Comparison of ENCODE assay signal across 18 mouse cellular contexts in genomic region chr9:62537941-62538340, GRCm38 (mm10). TPM values are rescaled to one million over a fixed set of nuclear protein-coding genes. Genes with fewer than 3 reads are reported as not detected.
A peak's percentile ranks its signal among the peaks of the same experiment; 100 is the strongest.
DNase-seq lines count a peak whose midpoint lies in the region; ATAC-seq and TF ChIP-seq lines count a peak whose summit lies in the region.
"Had no signal": no experiment of that assay in that cellular context is flagged by ENCODE, and none has a peak within 500 bp of the region (broad histone marks: within the 10 kb centered on the region; RNA-seq: fewer than 3 reads in every experiment).

No protein-coding gene starts in this region.

- H3K9ac ChIP-seq in embryonic facial prominence, embryonic 14.5 days (ENCODE audit: low read depth, low read length), result no peak overlapping the region
- no peak overlapping the region for H3K9ac ChIP-seq in lung, embryonic 14.5 days

- H3K9me3 ChIP-seq in embryonic facial prominence, embryonic 14.5 days (ENCODE audit: control insufficient read depth, low read length), result no peaks in the 10 kb centered on the region
- H3K9me3 ChIP-seq in embryonic facial prominence, embryonic 10.5 days, result no peaks in the 10 kb centered on the region
- H3K9me3 ChIP-seq in lung, embryonic 14.5 days (ENCODE audit: low read depth, low read length), result no peaks in the 10 kb centered on the region
- H3K9me3 ChIP-seq: midbrain, embryonic 12.5 days had no signal

- H3K4me2 ChIP-seq in embryonic facial prominence, embryonic 14.5 days (ENCODE audit: low read depth, low read length), result no peak overlapping the region
- H3K4me2 ChIP-seq in lung, embryonic 14.5 days, result no peak overlapping the region

- TF ChIP-seq CTCF in lung, embryonic 14.5 days (IDR thresholded peaks at IDR 0.05; ENCODE audit: low read depth), result no peak

- peak; percentile 55 for DNase-seq in embryonic facial prominence, embryonic 14.5 days (ENCODE audit: low spot score)
- no peak for DNase-seq in embryonic facial prominence, embryonic 10.5 days (ENCODE audit: low spot score)
- peak; percentile 34 for DNase-seq in lung, embryonic 14.5 days
- DNase-seq in lung, postnatal 10 days, result no peak
- peak; percentile 33 to 61 for DNase-seq in thymus, adult 18-20 months
- DNase-seq in thymus, postnatal 0 days (ENCODE audit: low spot score), result no peak
- no peak for DNase-seq in ovary, adult 18-20 months (ENCODE audit: low spot score)
- DNase-seq: adrenal gland, postnatal 36 days; cerebellum, adult 18-20 months; gastrocnemius, postnatal 25 days; heart, adult 2 months; kidney, adult 2 months; kidney, postnatal 14 days; layer of hippocampus, adult 9-11 months had no signal

- no peak; the same call in 1 of the 2 replicates for ATAC-seq in embryonic facial prominence, embryonic 14.5 days (ENCODE audit: low read depth)
- no peak for ATAC-seq in lung, embryonic 14.5 days (ENCODE audit: insufficient read depth)
- ATAC-seq: forebrain, embryonic 14.5 days; inflammation-experienced regulatory T-cells, adult 6 months had no signal

- no peaks in the 10 kb centered on the region for H3K27me3 ChIP-seq in embryonic facial prominence, embryonic 14.5 days (replicated peaks; ENCODE audit: control insufficient read depth, insufficient read depth, low read length)
- H3K27me3 ChIP-seq in embryonic facial prominence, embryonic 10.5 days (replicated peaks; ENCODE audit: low read depth, poor library complexity, severe bottlenecking), result peaks cover 93% of the 10 kb centered on the region
- no peaks in the 10 kb centered on the region for H3K27me3 ChIP-seq in lung, embryonic 14.5 days (ENCODE audit: insufficient read depth, low read length)

- WGBS in embryonic facial prominence, embryonic 14.5 days, result 74% methylated on average over 6 of the region's 6 CpGs
- 85% methylated on average over 6 of the region's 6 CpGs for WGBS in embryonic facial prominence, embryonic 10.5 days
- WGBS in lung, embryonic 14.5 days, result 64% methylated on average over 6 of the region's 6 CpGs

- no peaks in the 10 kb centered on the region for H3K36me3 ChIP-seq in embryonic facial prominence, embryonic 14.5 days (ENCODE audit: control insufficient read depth, insufficient read depth, low read length)
- no peaks in the 10 kb centered on the region for H3K36me3 ChIP-seq in embryonic facial prominence, embryonic 10.5 days (replicated peaks)
- H3K36me3 ChIP-seq in lung, embryonic 14.5 days (ENCODE audit: insufficient read depth), result no peaks in the 10 kb centered on the region
- H3K36me3 ChIP-seq: midbrain, embryonic 12.5 days had no signal

- H3K4me3 ChIP-seq in embryonic facial prominence, embryonic 14.5 days (ENCODE audit: low read depth, low read length), result no peak overlapping the region
- no peak overlapping the region for H3K4me3 ChIP-seq in embryonic facial prominence, embryonic 10.5 days
- H3K4me3 ChIP-seq in lung, embryonic 14.5 days (ENCODE audit: low read depth, low read length), result no peak overlapping the region
- H3K4me3 ChIP-seq: erythroblast, embryonic 14.5 days; heart, adult 2 months had no signal

- H3K4me1 ChIP-seq in embryonic facial prominence, embryonic 14.5 days (ENCODE audit: control insufficient read depth, insufficient read depth, low read length), result peaks cover 19% of the 10 kb centered on the region
- peaks cover 48% of the 10 kb centered on the region for H3K4me1 ChIP-seq in embryonic facial prominence, embryonic 10.5 days
- H3K4me1 ChIP-seq in lung, embryonic 14.5 days (ENCODE audit: insufficient read depth), result peaks cover 13% of the 10 kb centered on the region

- no peak overlapping the region for H3K27ac ChIP-seq in embryonic facial prominence, embryonic 14.5 days (replicated peaks; ENCODE audit: low read depth, low read length)
- H3K27ac ChIP-seq in embryonic facial prominence, embryonic 10.5 days (replicated peaks), result no peak overlapping the region
- H3K27ac ChIP-seq in lung, embryonic 14.5 days (ENCODE audit: low read depth), result peak overlapping the region; percentile 20; the same call in 1 of the 2 replicates

RNA-seq across cellular contexts. Expression of gene Coro2b, which starts 1.1 kb away (rescaled TPM):
- 11.1 and 12.3 TPM in 2 replicates for polyA plus RNA-seq in embryonic facial prominence, embryonic 14.5 days (2014; fragmentation: Nextera tagmentation; extraction: Ambion mirVana)
- polyA plus RNA-seq in embryonic facial prominence, embryonic 10.5 days (2016; fragmentation: Nextera tagmentation; extraction: Ambion mirVana), result 7.6 and 9.5 TPM in 2 replicates
- 22.2 and 26.2 TPM in 2 replicates for polyA plus RNA-seq in lung, embryonic 14.5 days (2014; fragmentation: Nextera tagmentation; extraction: Ambion mirVana)
- 3.1 and 3.4 TPM in 2 replicates for polyA plus RNA-seq in thymus, postnatal 0 days (2015; fragmentation: Nextera tagmentation; extraction: Ambion mirVana)
- polyA plus RNA-seq: erythroblast, embryonic 14.5 days had no signal

Comparison
In these comparisons a context has a peak if more than half of its experiments do, and no peak if none do; other contexts are left out.
1. DNase-seq: peak in embryonic facial prominence, embryonic 14.5 days (single experiment), lung, embryonic 14.5 days (single experiment) and thymus, adult 18-20 months (2 of 2); none in embryonic facial prominence, embryonic 10.5 days (single experiment), lung, postnatal 10 days (single experiment), thymus, postnatal 0 days (single experiment) and ovary, adult 18-20 months (single experiment).